Mouse (Mus musculus) layer of hippocampus, postnatal 25 days (tissue): ENCODE results near the gene Gm973. TPM values are rescaled to one million over a fixed set of nuclear protein-coding genes. Genes with fewer than 3 reads are reported as not detected.
A peak's percentile ranks its signal among the peaks of the same experiment; 100 is the strongest.
"Not testable (repeated sequence)": the region's sequence is repeated elsewhere in the genome, so short reads cannot be mapped to it uniquely, and the experiment has no call there.

Experiments
- DNase-seq, 2 experiments: peaks; one replicate each; pipeline ENCODE4 v3.0.0; 2022; ENCODE audit warnings: mixed read lengths in 2 of 2, low spot score in 1 of 2; ENCODE audit errors: extremely low spot score in 1 of 2
- total RNA-seq, 2 experiments: library from RNA; stranded (reverse); gene quantifications; 2 replicates each; pipeline ENCODE4 v1.2.3; 2021

Gm973 gene
- total RNA-seq, 2 experiments from 2014 or later, result 8.0 to 13.6 TPM

GRCm38 (mm10) chr1:59613795-59614194 is 97.7 kb downstream of the Gm973 start:
- DNase-seq, result peak in 1 of 2 experiments; percentile 45

GRCm38 (mm10) chr1:59615021-59615420 is 99.0 kb downstream of the Gm973 start:
- no peak for DNase-seq

GRCm38 (mm10) chr1:59619201-59619600 is 103.1 kb downstream of the Gm973 start:
- no peak for DNase-seq

GRCm38 (mm10) chr1:59623325-59624017 is 107.4 kb downstream of the Gm973 start:
- peak; percentile 31 to 81 for DNase-seq

DNA sequence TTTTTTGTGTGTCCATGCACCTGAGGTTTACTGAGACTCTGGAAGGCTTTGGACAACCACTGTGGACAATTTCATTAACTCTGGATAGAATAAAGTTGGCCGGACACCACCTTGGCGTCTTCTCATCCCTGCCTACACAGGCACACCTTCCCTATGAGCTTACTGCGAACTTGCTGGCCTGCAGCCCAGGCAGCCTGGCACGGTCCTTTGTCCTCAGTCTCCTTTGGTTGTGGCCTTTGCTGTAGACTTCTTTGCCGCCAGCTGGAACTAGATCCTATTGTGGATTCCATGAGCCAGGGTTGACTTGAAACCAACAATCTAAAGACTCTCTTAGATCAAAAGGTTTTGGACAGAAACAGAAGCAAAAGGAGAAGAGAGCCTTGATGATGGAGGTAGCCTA is 109.3 kb downstream of the Gm973 start:
- no peak for DNase-seq

DNA sequence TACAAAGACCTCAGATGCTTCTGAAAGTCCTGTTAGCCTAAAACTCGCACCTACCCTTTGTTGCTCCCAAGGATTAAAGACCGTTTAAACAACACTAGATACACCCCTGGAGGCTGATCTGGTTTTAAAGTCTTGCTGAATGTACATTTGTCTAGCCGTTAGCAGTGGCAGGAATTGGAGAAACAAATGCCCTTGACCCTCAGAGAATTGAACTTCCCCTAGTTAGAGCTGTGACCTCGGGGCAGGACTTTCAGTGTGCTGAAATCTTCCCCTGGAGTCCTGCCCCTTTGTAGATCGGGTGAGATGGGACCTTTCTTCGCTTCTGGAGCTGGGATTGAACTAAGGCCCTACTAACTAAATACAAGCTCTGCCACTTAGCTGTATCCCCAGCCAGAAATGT is 113.1 kb downstream of the Gm973 start:
- no peak for DNase-seq

GRCm38 (mm10) chr1:59630356-59630755 is 114.3 kb downstream of the Gm973 start:
- DNase-seq, result not testable (repeated sequence)

- no peak for DNase-seq
Measured at GRCm38 (mm10) chr1:59631986-59632659, 116.1 kb downstream of the Gm973 start.

GRCm38 (mm10) chr1:59633056-59633455 is 117.0 kb downstream of the Gm973 start:
- DNase-seq, result no peak

DNA sequence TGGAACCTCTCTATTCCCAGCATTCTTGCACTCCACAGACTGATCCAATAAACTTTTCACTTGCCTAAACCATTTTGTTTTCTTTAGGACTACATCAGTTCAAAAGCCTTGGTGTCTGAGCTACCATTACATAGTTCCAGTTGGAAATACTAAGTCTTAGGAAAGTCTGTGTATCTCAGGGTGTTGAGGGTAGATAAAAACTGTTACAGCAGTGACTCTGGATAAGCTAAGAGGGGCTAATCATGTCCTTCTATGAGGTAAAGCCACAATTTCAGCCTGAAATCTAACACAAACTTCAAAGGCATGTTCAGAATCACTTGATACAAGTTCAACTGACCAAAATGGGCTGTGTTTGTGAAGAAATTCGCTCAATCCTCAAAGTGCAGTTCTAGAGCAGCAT is 120.3 kb downstream of the Gm973 start:
- DNase-seq, result no peak

DNA sequence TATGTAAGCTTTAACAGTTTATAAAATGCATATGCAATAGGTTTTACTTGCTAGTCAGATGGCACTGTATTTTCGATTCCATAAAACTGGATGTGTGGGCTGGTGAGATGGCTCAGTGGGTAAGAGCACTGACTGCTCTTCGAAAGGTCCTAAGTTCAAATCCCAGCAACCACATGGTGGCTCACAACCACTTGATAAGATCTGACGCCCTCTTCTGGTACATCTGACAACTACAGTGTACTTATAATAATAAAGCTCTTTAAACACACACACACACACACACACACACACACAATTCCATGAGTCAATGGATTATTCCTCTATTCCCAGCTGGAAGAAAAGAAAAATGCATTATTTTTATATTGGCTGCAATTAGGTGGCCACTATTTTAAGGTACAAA is 122.3 kb downstream of the Gm973 start:
- DNase-seq, result no peak

GRCm38 (mm10) chr1:59642488-59642887 is 126.4 kb downstream of the Gm973 start:
- no peak for DNase-seq

DNA sequence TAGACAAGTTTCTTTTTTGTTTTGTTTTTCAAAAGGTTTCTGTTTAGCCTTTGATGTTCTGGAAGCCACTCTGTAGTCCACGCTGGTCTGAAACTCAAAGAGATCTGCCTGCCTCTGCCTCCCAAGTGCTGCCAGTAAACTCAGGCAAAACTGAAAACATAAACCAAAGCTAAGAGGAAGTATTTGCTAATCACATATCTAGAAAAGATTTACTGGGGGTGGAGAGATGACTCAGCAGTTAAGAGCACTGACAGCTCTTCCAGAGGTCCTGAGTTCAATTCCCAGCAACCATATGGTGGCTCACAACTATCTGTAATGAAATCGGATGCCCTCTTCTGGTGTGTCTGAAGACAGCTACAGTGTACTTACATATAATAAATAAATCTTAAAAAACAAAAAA is 130.4 kb downstream of the Gm973 start:
- not testable (repeated sequence) for DNase-seq

GRCm38 (mm10) chr1:59651201-59651819 is 135.2 kb downstream of the Gm973 start:
- DNase-seq, result no peak

DNA sequence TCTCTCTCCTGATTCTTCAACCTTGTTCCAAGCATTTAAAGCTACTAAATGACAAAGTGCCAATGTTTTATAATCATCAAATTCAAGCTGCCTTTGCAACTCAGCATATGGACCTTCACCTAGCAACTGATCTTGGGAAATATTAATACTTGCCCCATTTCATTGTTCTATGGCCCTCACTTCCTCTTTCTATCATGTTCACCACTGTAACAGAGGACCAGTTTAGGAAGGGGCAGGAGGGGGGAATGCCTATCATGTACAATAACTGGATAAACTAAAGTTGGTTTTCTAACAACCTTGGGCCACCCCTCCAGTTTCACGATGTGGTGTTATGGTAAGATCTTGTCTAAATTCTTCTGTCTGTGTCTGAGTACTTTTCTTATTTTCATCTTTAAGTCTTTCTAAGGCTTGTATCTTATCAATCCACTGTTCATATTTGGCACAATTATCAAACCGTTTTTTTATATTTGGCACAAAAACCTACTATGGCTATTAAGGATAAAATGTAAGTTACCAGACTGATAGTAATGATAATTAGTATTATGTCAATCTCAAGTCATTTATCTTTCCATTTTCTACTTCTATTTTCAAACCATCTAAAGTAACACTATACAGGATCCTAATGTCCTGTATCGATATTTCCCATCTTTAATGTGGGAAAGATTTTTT is 137.3 kb downstream of the Gm973 start:
- DNase-seq, result no peak

DNA sequence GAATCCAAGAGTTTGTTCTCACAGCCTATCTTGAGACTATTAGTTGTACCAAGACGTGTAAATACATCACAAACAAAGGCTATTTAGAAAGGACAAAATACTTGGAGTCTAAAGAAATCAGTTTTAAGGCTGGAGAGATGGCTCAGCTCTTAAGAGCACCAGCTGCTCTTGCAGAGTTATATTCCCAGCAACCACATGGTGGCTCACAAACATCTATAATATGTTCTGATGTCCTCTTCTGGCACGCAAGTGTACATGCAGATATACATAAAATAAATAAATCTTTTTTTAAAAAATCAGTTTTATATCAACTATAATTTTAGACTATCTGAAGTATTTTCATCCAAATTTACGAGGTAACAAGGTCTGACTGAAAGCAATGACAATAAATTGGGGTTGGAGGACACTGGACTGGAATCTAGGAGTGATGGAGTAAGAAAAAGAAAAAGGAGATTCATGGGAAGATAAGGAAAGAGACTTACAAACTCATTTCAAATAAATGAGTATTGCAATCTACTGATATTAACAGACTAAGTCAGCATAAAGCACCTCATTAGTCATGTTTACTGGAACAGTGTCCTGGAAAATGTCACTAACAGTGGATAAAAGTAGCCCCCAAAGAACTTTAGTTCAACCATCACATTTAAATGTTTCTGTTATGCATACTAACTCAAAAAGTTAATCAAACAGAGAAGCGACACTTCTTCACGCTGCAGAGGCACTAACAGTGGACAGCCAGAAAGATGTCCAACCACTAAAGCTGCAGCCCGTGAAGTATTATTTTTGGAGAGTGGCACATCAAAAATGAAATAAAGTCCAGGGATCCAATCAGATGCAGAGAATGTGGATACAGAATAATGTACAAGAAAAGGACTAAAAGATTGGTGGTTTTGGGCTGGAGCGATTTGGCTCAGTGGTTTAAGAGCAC is 140.4 kb downstream of the Gm973 start:
- DNase-seq, result no peak

DNA sequence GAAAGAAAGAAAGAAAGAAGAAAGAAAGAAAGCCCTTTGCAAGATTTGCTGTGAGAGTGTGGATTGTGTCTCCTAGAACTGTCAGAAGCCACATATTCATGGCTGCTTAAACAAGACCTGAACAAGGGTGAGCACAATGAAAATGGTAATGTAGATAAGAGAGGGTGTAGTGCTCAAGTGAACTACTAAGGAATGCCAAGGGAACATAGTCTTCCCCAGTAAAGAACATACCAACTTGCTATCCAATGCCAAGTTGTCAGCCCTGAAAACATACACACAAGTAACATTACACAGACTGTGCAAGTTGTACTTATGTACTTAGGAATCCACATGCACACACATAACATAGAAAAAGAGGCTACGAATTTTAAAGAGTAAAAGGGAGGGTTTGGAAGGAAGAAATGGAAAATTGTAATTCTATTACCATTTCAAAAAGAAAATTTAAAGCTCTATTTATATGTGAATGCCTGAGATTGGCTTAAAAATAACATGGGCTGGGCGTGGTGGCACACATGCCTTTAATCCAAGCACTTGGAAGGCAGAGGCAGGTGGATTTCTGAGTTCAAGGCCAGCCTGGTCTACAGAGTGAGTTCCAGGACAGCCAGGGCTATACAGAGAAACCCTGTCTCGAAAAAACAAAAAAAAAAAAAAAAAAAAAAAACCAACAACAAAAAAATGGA is 147.5 kb downstream of the Gm973 start:
- no peak for DNase-seq

DNA sequence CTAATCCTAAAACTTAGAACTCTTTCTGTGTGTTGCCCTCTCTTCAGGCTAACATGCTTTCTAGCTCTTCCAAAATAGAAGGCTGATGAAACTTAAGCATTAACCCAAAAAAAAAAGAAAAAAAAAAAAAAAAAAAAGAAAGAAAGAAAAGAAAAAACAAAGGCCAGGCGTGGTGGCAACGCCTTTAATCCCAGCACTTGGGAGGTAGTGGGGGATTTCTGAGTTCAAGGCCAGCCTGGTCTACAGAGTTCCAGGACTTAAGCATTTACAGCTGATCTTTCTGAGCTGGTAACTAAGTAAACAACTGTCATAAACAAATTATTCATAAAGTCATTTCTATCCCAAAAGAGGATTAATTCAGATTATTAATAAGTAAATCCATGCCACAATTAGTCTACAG is 152.8 kb downstream of the Gm973 start:
- DNase-seq, result no peak

GRCm38 (mm10) chr1:59669962-59670630 is 154.0 kb downstream of the Gm973 start:
- DNase-seq, result peak; percentile 21
